Mouse (Mus musculus) brain, embryonic 18.5 days (tissue): ENCODE results near the gene Pigl.

ENCODE experiments used
- DNase-seq: peaks from one replicate; pipeline ENCODE4 v3.0.0-alpha.2; 2012; ENCODE audit warnings: low read depth, low spot score

Gene Pigl

GRCm38 (mm10) chr11:62557205-62557604 lies 98.9 kb downstream of the Pigl start:
- no peak for DNase-seq

GRCm38 (mm10) chr11:62558152-62558551 lies 99.9 kb downstream of the Pigl start:
- no peak for DNase-seq

GRCm38 (mm10) chr11:62558961-62559646 lies 100.8 kb downstream of the Pigl start:
- DNase-seq, result no peak

GRCm38 (mm10) chr11:62560463-62561016 lies 102.3 kb downstream of the Pigl start:
- no peak for DNase-seq

- DNase-seq, result no peak
Measured at GRCm38 (mm10) chr11:62563590-62563989, 105.3 kb downstream of the Pigl start.
